Mouse (Mus musculus) spleen, postnatal 36 days (tissue): ENCODE results near the gene Adgra3.

Source experiments
- DNase-seq, 2 experiments: peaks; one replicate each; pipeline ENCODE4 v3.0.0; 2022; ENCODE audit warnings: low spot score in 2 of 2, mixed read lengths in 1 of 2

Gene Adgra3

DNA sequence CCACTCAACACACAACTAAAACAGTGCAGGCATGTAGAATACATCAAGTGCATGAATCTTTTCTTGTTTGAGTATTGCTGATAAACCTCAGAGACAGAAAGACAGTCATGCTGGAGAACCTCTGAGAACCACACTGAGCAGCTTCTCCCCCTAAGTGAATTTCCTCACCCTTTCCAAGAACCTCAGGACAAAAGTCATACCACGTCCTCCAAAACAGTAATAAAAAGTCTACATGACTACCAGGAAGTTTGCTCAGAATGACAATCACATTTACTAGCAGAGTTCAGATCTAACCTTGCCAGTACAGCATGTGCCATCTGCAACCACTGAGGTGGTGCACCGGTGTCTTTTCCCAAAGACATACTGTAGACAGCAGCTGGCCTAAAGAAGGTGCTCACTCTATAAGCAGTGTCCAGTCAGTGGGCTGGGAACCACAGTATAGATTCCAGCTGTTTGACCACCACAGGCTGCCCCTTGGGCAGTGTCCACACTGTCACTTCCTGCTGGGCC lies 27.0 kb downstream of the Adgra3 start:
- no peak for DNase-seq

DNA sequence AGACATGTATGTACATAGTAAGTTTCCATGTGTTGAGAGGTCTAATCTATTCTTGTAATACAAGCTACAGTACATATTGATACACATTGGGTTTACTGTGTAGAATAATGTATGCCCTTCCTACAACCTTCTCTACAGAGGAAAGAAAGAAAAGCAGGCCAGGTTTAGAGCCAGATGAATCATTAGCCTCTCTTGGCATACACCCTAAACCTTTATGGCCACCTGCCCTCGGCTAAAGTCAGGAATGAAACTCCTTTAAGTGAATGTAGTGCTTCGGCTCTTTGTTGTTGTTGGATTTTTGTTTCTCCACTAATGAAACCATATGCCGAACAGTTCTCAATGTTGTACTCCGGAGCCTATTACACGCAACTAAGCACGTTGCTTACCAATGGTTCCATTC lies 27.5 kb downstream of the Adgra3 start:
- DNase-seq = no peak

DNA sequence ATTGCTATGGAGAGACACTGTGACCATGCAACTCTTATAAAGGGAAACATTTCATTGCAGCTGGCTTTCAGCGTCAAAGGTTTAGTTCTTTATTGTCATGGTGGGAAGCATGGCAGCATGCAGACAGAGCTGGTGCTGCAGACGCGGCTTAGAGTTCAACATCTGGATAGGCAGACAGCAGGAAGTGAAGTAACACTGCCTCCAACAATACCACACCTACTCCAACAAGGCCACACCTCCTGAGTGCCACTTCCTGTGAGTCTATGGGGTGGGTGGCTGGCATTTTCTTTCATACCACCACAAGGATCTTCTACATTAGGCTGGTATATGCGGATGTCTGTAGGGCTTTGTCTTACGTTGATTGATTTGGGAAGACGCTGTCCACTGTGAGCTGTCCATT lies 29.1 kb downstream of the Adgra3 start:
- no peak for DNase-seq

DNA sequence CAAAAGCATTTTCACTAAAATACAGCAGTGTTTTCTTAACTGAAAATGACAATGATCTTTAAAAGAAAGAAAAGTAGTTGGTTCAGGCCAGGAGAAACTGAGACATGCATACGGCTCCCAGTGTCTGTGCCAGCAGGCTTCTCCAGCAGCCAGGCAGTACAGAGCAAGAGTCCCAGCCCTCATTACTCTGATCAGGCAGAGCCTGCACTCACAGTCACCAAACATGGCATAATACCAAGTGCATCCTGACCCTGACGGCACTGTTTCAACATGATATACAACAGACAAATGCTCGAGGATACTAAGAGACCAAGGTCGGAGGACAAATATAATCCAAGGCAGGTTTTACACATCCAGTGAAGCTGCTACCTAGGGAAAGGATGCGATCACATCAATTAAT lies 31.2 kb downstream of the Adgra3 start:
- no peak for DNase-seq

DNA sequence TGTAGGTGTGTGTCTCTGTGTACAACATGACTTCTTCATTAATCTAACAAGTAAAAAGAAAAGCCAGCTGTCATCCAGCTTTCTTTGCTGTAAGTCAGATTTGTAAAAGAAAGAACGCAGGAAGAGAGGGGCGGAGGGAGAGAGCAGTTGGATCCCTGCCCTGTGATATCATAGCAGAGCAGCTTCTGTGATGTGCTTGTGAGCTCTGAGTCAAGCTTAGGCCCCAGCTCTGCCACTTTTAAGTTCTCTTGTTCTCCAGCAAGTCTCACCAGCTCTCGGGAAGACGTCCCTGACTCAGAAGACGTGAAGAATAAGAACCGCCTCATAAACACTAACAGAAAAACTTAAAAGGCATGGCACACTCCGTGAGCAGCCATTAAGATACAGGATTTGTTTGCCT lies 31.8 kb downstream of the Adgra3 start:
- DNase-seq = no peak

DNA sequence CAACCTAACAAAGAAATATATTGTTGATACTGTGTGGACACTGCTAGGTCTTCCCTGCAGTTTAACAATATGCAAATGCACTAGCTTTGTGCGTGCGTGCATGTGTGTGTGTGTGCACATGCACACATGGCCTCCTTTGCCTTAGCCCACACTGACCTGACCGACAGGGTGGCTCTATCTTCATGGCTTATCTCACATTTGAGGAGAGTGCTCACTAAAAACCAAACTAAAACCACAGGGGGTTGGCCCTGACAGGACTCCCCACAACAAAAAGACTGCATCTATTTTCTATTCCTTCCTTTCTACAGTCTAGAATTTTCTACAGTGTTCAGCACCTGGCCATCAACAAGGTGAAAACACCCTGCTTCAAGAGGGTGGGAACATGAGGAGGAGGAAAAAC lies 32.7 kb downstream of the Adgra3 start:
- no peak for DNase-seq

DNA sequence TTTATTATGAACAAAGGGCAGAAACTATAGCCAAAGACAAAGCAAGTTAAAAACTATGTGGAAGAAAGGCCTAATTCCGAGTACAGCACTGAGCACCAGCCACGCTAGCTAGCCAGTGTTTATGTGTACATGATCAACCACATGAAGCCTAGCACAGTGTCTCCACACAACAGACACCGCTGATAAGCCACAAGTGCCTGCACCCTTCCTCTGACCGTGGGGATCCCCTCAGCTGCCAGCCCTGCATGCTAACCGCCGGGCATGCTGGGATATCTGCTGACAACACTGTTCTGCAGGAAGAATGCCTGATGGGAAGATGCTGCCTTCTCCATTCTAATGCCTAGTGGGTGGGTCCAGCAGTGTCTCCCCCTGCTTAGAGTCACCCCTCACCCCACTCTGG lies 34.7 kb downstream of the Adgra3 start:
- no peak for DNase-seq

DNA sequence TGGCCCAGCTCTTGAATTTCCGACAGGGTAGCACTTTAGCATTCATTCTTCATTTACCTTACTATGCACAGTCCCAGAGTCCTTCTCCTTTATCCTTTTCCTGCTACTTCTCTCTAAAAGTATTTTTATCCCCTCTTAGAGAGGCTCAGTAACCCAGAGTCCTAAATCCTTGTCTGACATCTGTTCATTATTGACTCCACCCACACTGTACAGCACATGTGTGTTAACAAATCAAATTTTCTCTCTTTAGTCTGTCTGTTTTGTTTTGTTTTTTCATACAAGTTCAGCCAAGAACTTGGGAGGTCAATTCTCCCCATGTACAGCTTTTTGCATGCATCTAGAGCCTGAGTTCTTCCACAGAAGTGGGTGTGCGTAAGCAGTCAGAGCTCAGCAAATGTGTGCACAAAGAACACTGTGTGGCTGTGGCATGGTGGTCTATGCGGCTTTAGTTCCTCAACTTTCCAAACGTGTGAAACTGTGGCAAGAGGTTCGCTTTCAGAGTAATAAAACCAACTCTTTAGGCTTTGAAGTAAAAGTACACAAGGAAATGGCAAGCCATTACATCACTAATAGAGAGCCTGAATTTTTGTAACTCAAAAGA lies 42.7 kb downstream of the Adgra3 start:
- no peak for DNase-seq

DNA sequence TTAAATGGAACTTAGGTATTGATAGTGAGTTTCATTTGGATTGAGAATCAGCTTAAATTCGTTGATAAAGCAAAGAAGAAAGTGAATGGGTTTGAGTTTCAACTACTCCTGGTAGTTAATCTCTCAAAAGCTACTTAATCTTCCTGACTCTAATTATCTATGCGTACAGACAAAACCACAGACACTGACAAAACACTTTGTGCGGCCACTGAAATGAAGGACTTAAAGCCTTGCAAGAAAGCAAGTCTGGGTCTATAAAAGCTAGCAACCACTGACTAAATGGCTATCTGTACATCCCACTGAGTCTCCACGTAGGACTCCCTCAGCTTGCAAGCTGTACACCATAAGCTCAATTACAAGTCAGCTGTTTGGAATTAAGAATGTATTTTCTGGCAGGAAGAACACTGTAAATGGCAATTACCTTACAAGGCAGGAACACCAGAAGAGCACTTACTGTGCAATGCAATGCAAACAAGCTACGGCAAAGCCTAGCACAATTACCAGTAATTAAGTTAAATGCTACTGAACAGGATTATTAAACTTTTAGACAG lies 43.6 kb downstream of the Adgra3 start:
- no peak for DNase-seq

DNA sequence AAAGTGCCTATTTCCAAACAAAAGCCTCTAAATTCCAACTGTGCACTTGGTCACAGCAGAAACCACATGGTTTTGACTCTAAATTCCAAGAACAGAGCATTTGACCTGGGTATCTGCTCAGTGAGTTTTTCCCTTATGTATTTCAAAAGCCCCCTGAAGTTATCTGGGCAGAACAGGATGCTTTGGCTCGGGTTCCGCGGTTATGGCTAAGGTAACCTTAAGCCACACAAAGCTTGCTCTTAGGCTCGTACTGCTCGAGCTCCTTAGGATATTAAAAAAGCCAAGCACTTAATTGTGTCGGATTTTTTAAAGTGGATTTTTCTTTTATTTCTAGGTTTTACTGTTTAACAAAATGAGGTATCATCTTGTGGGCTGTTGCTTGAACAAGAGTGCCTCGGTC lies 44.1 kb downstream of the Adgra3 start:
- no peak for DNase-seq

DNA sequence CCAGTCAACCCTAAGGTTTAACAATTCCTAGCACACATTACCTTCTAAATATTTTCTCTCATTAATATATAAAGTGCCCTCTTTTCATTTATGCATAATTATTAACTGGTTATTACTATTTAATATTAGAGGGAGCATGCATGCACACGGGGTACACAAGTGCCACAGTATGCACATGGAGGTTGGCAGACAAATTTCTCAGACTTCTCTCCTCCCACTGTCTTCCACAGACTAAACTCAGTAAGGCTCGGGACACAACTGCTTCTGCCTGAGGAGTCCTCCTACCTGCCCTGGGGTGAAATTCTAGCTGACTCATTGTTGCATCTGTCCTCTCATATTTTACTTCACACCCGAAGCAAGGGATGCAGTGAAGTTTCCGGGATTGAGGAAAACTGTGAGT lies 44.8 kb downstream of the Adgra3 start:
- DNase-seq = no peak

DNA sequence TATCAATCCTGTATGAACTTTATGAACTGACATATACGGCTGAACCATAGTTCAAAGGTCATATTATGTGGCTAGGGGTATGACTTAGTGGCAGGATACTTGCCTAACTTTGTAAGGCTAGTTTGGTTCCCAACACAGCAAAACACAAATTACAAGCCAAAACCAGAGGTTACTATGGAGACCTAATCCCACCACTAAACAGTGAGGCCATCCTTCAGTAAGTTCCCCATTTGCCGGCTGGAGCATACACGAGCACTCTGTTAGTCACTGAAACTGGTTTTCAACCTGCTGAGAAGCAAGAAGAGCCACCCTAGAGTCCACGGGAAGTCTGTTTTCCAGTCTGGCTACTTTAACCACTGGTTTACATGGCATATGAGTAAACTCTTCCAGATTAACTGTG lies 50.0 kb downstream of the Adgra3 start:
- no peak for DNase-seq

DNA sequence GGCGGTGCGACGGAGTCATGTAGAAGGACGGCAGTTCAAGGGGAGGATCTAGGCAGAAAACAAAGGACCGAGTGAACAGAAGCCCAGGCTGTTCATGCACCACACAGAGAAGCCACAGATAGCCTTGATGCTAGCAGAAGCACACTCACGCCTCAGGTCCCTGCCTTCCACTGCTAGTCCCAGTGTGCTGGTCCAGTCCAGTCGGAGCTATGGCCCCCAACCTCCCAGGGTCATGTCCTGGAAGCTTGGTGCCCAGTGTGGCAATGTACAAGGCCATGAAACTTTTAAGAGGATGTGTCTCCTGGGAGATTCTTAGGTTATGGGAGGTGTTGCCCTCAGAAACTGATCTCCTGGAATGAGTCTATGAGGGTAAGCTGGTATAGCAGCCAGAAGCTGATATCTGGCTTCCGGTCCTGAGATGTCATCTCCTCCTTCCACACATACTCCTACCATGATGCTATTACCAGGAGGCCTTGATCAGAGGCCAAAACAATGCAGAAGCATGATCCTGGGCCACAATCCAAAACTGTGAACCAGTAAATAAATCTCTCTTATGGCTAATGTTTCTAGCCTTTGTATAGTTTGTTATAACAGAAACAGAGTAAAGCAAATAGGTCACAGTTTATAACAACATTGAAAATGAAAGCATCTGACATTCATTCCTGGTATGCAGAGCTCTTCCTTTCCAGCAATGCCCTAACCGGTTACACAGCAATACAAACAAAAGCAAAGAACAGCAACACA lies 51.7 kb downstream of the Adgra3 start:
- no peak for DNase-seq

DNA sequence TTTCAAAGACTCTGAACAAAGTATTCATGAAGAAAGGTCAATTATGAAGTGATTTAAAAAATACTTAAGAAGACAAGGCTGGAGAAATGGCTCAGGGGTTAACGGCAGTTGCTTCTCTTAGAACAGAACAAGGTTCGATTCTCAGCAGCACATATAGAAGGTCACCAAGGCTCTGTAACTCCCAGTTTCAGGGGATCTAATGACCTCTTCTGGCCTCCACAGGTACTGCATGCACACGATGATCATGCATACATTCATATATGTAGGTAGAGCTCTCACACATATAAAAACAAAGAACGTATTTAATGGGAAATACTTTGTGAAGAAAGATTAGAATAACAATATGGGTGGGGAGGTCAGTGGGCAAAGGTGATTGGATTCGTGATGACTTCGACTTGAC lies 56.5 kb downstream of the Adgra3 start:
- no peak for DNase-seq

DNA sequence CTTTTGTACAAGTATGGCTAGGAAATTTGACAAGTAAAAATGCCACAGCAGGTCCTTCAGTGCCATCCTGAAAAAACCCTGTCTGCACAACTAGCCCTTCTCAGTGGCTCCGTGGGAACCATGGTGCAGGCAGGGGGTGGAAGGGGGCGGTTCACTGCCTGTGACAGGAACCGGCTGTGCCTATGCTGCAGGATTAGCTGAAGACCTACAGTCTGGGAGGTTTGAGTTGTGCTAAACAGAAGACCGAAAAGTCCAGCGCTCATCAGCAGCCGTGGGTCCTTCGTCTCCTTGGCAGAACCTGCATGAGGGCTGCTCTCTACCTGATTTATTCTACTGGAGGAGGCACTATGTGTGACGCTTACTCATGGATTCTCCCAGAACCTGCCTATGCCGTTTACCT lies 59.0 kb downstream of the Adgra3 start:
- DNase-seq = no peak

DNA sequence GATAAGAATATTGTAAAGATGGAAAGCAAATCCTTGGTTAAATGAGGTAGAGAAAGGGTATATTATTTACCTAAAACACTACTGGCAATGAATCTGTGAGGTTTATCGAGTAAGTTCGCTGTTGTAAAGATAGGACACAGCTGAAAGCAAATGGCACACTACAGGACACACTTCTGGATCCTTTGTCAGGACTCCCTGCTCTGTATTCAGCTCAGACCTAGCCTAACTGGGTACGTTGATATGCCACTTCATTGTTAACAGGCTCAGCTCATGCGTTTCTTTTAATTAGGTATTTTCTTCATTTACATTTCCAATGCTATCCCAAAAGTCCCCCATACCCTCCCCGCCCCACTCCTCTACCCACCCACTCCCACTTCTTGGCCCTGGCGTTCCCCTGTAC lies 61.8 kb downstream of the Adgra3 start:
- DNase-seq = no peak

DNA sequence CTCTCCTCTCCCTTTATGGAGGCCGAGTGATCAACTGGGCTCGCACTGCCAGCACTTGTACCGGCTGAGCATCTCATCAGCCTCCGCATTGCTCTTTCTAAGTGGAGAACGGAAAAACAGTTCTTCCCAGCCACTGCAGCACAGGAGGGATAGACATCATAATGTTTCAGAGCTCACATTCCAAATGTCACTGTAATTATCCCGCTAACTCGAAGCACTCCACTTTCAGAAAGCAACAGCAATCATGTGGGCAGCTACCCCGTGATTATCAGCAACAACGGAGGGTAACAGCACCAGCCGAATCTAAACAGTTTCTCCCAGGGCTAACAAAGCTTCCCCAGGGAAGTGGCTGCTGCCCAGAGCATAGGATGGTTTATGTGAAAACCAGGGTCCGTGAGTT lies 62.3 kb downstream of the Adgra3 start:
- DNase-seq = no peak

DNA sequence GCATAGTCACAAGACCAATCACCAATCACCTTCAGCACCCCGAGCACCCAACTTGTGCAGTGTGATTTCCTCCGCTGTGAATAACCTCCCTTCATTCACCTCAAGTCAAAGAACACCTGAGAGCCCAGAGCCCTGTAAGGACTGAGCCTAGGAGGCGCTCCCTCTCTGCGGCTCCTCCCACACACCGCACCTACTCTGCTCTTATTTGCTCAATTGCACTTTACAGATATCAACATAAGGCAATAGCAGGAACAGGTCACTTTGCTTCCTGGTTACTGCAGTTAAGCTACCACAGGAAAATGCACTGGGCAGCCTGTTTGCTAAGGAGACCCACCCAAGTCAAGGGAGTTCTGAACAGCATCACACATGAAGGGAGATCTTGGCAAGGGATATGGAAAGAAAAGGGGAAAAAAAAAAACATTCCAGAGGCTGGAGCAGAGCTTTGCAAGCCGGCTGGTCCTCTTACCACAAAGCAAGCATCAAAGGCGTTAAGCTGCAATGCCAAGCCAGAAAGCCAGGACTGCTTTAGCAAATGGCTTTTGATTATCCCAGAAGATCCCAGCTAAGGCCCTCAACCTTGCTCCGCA lies 68.0 kb downstream of the Adgra3 start:
- no peak for DNase-seq

DNA sequence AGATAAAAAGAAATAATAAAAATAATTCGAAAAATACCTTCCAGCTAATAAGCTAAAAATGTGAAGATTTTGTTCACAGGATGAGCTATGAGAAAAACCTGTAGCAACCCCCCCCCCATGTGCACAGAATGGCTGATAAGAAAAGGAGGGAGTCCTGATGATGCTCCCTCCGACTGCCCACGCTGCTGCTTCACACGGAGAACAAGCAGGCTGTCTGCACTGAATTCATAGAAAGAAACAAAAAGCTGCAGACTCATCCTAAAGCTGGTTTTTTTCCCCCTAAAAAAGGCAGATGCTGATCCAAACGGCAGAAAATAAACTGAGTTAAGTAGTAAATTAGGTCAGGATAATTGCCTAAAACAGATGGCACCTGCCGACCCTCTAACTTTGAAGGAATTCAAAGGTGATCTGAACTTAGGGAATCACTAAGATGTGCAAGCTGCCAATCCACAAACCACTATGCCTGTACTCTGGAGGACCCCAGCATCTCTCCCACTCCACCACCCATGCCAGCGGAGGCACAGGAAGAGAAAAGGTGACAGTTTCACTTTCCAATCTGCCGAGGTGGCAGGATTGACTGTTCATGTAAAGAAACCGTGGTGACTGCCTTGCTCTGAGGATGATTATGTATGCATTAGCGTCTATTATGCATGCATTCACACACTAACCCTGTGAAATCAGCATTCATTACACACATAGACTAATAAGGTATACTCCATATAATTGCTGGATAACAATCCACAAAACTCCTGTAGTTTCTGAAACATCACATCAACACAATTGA lies 70.6 kb downstream of the Adgra3 start:
- DNase-seq = no peak

DNA sequence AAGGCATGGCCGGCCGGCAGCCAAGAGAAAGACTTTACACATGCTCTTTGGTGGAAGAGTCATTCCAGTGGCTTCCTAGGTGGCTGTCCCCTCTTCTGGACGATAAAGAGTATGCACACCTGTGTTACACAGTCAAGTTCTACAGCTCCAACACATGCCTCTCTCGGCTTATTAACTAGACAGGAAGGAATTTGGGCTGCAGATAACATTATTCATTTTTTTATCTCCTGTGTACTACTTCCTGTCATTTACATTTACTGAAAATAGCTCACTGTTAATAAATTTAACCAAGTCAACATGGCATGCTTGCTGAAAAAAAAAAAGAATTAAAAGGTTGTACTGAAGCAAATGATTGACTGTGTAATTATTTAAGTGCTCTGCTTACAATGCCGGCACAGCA lies 78.1 kb downstream of the Adgra3 start:
- DNase-seq = no peak

DNA sequence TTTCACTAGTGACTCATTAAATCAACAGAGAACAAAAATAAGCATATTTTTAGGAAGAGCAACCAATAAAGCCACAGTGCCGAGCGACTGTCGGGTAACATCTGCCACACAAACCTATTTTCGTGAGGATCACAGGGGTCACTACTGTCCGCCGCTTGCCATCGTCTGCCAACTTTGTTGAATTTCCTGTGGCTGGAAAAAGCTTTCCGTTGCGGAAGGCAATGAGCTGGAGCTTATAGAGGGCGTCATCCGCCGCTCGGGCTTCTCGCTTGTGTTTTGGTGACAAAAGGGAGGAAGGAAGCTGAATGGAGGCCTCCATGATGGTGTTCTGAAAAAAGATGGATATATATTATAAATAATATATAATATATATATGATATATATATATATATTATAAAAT lies 79.6 kb downstream of the Adgra3 start:
- no peak for DNase-seq

DNA sequence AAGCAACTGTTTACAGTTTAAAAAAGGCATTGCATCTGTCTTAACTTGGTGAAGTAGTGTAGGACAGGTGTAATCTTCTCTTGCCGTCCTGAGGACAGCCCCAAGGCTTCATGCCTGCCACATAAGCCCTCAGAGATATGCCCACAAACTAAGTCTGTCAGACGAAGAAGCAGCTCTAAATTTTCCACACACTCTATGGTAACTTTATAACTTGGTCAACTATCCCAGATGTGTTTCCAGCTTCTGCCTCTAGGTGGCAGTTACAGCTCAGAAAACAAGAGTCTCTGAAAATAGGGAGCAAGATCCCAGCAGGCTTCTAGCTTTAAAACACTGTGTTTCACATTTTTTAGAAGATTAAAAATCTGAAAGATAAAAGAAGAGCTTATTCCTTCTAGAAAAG lies 82.8 kb downstream of the Adgra3 start:
- DNase-seq = no peak
